Mouse (Mus musculus) T-helper 1 cell (primary cell): ENCODE measurements around the gene Myh8.

Source experiments
- in situ Hi-C: fragments of 300-600 bp; cut with MboI, MseI; formaldehyde crosslinking; loops from one replicate; pipeline ENCODE4 v1.15.1; 2025; ENCODE audit warnings: high pct_unique_total_duplicates

Myh8 gene

GRCm38 (mm10) chr11:67276601-67277174, at the start of gene Myh8:
Myh8 (plus strand) TSS chr11:67277124.
- in situ Hi-C loops = loop anchor here (10.0 kb wide), 1 partner anchor 1072 kb away; no protein-coding TSS in a partner anchor

- in situ Hi-C loops = no loop called here
Measured at GRCm38 (mm10) chr11:67228731-67229130, 48.2 kb upstream of the Myh8 start.

GRCm38 (mm10) chr11:67229166-67229565, 47.8 kb upstream of the Myh8 start:
- in situ Hi-C loops = no loop called here

GRCm38 (mm10) chr11:67229946-67230345, 47.0 kb upstream of the Myh8 start:
- in situ Hi-C loops = no loop called here

- in situ Hi-C loops = no loop called here
Measured at GRCm38 (mm10) chr11:67235639-67236358, 41.1 kb upstream of the Myh8 start.

GRCm38 (mm10) chr11:67236799-67237198, 40.1 kb upstream of the Myh8 start:
- in situ Hi-C loops = no loop called here

GRCm38 (mm10) chr11:67237481-67238079, 39.3 kb upstream of the Myh8 start, which contains the start of gene Myh4:
Myh4 (plus strand) TSS chr11:67238029.
- in situ Hi-C loops = no loop called here

GRCm38 (mm10) chr11:67241051-67241450, 35.9 kb upstream of the Myh8 start:
- in situ Hi-C loops = no loop called here

GRCm38 (mm10) chr11:67253691-67254090, 23.2 kb upstream of the Myh8 start:
- in situ Hi-C loops = no loop called here

GRCm38 (mm10) chr11:67257048-67257447, 19.9 kb upstream of the Myh8 start:
- in situ Hi-C loops = no loop called here

- in situ Hi-C loops = no loop called here
Measured at GRCm38 (mm10) chr11:67260956-67261355, 16.0 kb upstream of the Myh8 start.

- in situ Hi-C loops = no loop called here
Measured at GRCm38 (mm10) chr11:67293440-67293839, 16.5 kb downstream of the Myh8 start.

GRCm38 (mm10) chr11:67313733-67314452, 37.0 kb downstream of the Myh8 start:
- in situ Hi-C loops = no loop called here

- in situ Hi-C loops = no loop called here
Measured at GRCm38 (mm10) chr11:67321358-67321757, 44.4 kb downstream of the Myh8 start, which contains the start of gene Myh13. Myh13 (plus strand) TSS chr11:67321658.

GRCm38 (mm10) chr11:67326536-67326935, 49.6 kb downstream of the Myh8 start:
- in situ Hi-C loops = no loop called here

- in situ Hi-C loops = no loop called here
Measured at GRCm38 (mm10) chr11:67344556-67344955, 67.6 kb downstream of the Myh8 start.

GRCm38 (mm10) chr11:67345186-67345855, 68.4 kb downstream of the Myh8 start:
- in situ Hi-C loops = no loop called here

- in situ Hi-C loops = no loop called here
Measured at GRCm38 (mm10) chr11:67345856-67346236, 68.9 kb downstream of the Myh8 start.

GRCm38 (mm10) chr11:67350153-67350768, 73.3 kb downstream of the Myh8 start:
- in situ Hi-C loops = loop anchor here (5.0 kb wide), 1 partner anchor 238 kb away; no protein-coding TSS in a partner anchor

- in situ Hi-C loops = loop anchor here (5.0 kb wide), 1 partner anchor 241 kb away; no protein-coding TSS in a partner anchor
Measured at GRCm38 (mm10) chr11:67353011-67353410, 76.1 kb downstream of the Myh8 start.

GRCm38 (mm10) chr11:67358031-67358430, 81.1 kb downstream of the Myh8 start:
- in situ Hi-C loops = no loop called here
